Mouse (Mus musculus): Measurements from ENCODE around the gene Stat4.

GRCm38 (mm10) chr1:52113666-52114069 is 126.7 kb downstream of the Stat4 start:
- TF ChIP-seq CTCF (IDR thresholded peaks at IDR 0.05; ENCODE audit: low read depth) (peak; percentile 100), EP300 (optimal IDR thresholded peaks at IDR 0.05) (no peak)

All from stomach, postnatal 0 days (tissue).